Mouse (Mus musculus): ENCODE data around the gene Ffar3.
A peak's percentile ranks its signal among the peaks of the same experiment; 100 is the strongest.

The Ffar3 gene

DNA sequence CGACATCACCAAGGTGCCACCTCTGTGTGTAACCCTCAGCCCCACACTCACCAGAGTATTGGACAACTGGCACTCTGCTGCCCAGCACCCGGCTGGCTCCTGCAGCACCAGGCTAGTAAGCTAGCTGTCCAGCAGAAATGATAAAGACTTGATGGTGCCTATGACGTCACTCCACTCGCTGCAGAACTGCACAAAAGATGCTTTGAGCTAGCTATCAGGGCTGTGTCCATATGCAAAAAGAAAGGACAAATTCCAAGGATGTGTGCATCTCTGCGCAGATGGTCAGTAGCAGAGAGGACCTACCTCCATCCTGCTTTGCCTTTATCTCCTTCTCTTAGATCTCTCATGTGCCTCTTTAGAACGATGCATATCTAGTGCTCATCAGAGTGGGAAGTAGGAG is at the start of gene Ffar3:
TSS of gene Ffar3 (minus strand) at position 101 of the 400 bp plus-strand sequence.
- no peak for DNase-seq

DNA sequence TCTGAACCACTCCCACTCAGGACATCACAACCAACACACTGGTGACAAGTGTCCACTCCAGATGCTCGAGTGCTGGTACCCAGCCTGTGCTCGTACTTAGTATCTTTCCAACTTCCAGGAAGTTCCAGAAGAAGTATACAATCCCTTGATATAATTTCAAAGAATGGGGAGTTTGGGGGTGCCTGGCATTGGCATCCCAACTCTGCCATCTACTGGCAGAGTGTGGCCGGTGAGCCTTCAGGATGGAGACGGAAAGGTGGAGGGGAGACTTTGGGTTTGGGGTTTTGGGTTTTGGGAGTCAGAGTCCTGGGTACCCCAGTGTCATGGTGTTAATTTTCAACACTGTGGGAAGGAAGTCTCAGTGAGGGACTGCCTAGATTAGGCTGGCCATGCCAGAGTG is 48.1 kb upstream of the Ffar3 start:
- peak in 1 of 2 experiments; percentile 29 for DNase-seq

DNA sequence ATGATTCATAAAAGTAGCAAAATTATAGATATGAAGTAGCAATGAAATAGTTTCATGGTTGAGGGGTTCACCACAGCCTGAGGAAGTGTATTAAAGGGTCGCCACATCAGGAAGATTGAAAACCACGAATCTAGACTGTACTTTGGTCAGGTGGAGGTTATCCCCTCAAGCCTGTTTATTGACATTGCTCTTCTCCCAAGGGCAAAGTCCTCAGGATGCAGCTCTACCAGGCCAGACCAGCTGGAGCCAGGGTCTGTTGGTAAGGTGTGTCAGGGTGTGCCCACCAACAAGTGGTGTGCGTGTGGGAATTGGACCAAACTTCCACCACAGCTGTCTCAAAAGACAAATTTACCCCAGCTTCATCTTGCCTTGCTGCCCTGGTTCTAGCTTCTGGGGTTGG is 39.2 kb upstream of the Ffar3 start:
- DNase-seq, result no peak

DNA sequence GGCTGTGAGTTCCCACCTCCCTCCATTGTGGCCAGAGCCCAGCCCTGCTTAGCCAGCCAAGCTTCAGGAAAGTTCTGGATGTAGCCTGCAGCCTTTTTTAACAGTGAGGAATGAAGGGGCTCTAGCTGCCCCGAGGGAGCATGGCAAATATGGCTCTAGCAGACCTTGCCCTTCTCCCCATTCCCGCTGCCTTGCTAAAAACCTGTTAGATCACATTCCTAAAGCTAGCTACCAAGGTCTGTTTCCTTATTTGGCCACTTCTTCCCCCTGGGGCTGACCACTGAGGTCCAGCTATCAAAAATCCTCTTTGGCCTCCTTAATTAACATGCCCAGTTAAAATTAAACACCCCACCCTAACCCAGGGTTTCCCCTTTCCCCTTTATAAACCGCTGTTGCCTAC is 36.5 kb upstream of the Ffar3 start:
- no peak for DNase-seq

DNA sequence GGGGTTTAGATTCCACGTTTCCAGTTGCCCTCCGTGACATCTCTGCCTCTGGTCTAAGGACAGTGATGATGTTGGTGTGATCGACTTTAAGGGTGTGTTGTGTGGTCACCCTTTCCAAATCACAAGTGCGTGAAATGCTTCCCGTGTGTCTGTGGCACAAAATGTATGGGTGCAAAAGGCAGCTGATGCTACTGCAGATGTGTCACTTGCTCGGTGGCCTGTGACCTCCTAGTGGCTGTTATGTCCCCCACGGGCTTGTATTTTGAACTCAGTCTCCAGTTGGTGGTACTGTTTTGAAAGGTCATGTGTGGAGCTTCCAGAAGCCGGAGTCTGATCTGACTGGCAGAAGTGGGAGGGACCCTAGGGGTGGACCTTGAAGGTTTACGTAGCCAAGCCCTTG is 35.8 kb upstream of the Ffar3 start:
- DNase-seq, result no peak

DNA sequence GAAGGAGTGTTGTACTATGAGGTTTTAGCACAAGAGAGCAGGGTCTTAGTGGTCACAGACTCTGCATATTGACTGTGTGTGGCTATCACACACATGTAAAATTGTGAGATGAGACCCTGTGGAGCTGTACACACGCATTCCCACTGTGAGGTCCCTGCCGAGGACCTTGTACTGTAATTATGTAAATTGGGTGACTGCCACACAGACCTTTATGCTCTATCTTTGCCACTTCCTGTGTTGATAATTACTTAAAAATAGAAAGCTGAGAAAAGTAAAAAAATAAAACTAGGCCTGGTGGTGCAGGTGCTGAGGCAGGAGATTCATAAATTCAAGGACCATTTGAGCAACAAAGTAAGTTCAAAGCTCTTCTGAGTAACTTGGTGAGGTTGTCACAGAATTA is 34.7 kb upstream of the Ffar3 start:
- no peak for DNase-seq

DNA sequence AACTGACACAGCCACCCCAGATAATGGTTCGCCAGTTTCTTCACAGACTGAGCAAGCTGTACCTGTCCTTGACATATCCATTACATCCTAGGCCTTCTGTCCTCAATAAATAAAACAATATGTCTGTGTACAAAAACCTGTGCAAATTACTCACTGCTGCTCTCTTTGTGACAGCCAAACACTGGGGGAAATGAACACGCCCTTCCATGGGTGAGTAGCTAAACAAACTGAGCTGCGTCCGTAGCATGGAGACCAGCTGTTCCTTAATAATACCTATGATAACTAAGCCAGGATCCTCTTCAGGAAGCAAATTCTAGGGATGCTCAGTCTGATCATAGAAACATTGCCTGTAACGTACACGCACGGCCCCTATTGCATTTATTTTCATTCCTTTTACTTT is 32.8 kb upstream of the Ffar3 start:
- DNase-seq, result no peak

DNA sequence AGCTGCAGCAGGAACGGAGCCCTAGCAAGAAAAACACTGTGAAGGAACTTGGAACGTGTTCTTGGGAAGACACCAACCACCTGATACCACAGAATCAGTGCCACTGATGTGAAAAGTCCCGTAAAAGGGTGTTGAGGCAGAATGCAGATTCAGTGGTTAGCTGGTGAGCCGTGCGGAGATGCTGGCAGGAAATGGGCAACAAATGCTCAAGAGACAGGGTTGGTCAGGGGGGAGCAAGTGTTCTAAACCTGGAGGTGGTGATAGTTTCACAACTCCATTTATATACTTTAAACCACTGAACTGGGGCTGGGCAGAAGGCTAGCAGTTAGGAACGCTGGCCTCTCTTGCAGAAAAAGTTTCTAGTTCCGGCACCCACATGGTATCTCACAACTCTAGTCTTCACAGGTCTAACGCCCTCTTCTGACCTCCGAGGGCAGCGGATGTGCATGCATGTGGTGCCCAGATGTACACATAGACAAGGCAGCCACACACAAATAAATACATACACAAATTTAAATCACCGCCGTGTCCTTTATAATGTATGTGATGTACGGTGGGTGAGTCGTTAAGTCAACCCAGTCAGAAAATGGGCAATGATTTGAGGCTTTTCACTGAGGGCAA is 31.7 kb upstream of the Ffar3 start:
- peak in 1 of 2 experiments; percentile 37 for DNase-seq

DNA sequence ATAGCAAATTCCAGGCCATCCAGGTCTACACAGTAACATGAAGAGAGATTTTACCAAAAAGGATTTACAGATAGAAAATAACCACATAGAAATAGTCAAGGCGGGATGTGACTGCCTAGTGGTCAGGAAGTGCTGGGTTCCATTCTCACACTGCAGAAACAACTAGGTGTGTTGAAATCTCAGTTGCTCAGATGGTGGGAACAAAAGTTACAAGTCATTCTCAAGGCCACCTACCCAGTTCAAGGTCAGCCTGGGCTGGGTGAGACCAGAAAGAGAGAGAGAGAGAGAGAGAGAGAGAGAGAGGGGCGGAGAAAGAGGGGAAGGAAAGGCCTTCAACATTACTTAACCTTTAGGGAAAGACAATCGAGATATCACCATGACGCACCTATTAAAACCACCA is 30.9 kb upstream of the Ffar3 start:
- DNase-seq, result no peak

DNA sequence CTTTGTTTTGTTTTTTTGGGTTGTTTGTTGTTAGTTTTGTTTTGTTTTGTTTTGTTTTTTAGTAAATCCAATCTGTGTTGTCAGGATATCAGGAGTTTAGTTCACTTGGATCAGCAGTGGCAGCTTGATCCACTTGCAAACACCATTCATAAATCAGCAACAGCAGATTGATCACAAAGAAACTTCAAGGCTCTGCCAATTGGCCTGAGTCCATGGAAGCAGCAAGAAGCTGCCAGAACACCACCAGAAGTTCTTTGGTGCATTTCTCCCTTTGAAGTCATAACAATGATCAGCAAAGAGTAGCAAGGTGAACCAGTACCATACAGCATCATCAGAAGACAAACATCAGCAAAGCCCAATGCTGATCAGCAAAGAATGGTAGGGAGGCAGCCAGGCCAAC is 28.1 kb upstream of the Ffar3 start:
- DNase-seq, result no peak

DNA sequence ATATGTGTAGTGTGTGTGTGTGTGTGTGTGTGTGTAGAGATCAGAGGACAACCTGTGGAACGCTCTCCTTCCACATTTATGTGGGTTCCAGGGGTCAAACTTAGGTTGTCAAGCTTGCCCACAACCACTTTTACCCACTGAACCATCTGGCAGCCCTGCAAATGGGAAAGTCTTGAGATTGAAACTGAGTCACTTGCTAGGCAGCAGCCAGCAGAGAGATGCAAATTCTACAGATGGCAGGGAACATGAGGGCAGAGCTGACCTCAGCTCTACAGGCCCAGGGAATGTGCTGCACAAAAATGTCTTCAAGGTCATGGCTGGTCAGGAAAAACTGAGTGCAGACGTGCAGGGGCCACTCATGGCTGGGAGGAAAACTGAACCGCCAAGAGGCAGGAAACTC is 25.4 kb upstream of the Ffar3 start:
- no peak for DNase-seq

DNA sequence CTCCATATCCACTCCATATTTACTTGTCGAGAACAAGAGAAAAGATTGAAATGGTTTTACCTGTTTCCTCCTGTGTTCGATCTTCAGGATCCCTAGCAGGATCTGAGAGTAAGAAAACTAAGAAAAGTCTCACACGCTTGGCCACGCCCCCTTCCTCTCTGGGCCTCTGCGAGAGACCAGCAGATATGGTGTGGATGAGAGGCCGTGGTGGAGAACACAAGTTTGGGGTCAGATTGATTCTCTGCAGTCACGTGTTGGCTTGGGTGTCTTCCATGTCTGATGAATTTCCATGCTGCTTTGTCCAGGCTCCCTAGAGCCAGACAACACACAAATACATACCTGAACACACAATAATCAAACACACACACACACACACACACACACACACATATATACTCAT is 24.2 kb upstream of the Ffar3 start, which contains the start of gene Cd22:
TSS of gene Cd22 (minus strand) at position 167 of the 400 bp plus-strand sequence.
- no peak for DNase-seq

DNA sequence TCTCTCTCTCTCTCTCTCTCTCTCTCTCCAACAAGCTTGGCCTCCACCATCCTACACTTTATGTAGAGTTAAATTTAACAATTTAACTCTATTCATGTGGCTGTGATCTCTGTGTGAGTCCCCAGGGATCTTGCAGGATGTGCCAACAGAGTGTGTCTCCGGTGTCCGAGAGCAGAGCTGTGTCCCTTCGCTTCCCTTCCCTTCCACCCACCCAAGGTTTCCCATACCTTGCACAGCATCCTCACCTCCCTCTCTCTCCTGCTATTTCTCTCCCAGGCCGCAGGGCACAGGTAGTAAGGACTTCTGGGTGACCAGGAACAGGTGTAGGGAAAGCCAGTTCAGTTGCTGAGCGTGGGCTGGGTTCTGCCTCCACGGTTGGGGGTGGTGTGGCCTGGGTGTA is 23.0 kb upstream of the Ffar3 start:
- no peak for DNase-seq

DNA sequence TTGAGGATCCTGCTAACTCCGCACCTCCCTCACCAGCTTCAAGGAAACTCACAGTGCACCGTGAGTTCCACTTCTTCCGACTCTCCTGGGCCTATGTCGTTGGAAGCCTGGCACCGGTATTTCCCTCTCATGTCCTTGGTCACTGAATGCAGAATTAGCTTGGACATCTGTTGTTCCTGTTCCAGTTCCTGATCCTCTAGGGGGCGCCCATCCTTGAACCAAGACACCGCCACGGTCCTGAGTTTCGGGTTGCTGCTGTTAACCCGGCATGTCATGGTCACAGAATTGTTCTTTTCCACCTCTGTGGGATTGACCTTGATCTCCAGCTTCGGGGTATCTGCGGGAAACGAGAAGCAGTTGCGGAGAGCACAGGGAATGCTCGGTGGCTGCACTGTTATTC is 17.1 kb upstream of the Ffar3 start:
- peak; percentile 58 to 82 for DNase-seq

DNA sequence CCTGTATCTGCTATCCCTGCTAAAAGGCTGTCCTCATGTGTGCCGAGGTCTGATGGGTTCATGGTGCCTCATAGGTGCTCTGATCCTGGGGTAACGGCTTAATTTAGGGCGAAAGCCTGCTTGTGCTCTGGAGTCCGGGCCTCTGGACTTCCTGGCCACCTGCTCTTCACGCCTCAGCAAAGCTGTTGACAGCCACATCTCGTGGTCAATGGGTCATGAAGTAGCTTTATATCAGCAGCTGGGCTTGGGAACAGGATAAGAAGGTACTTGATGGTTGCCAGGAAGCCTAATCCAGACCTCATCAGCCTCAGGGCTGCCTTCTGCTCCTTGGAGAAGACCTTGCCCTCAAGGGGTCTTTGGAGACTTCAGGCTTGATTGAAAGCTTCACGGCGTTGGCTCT is 7.4 kb upstream of the Ffar3 start:
- DNase-seq, result no peak

DNA sequence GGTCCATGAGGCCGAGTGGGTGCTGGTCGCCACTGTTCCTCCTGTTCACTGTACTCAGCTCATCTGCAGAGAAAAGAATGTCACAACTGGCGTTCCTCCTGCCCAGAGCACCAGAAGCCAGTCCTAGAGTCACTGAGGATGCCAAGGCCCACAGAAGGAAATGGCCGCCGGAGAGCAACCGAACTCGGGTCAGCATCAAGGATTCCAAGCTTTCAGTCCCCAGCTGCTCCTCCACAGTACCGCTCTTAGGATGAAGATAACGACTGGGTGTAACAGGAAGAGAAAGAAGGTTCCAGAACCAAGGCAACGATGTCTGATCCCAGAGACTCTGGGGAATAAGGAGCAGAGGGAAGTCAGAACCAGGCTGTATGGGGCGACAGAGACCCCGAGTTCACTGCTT is 5.5 kb upstream of the Ffar3 start, which contains the start of gene Ffar1:
TSS of gene Ffar1 (minus strand) at position 101 of the 400 bp plus-strand sequence.
- no peak for DNase-seq

DNA sequence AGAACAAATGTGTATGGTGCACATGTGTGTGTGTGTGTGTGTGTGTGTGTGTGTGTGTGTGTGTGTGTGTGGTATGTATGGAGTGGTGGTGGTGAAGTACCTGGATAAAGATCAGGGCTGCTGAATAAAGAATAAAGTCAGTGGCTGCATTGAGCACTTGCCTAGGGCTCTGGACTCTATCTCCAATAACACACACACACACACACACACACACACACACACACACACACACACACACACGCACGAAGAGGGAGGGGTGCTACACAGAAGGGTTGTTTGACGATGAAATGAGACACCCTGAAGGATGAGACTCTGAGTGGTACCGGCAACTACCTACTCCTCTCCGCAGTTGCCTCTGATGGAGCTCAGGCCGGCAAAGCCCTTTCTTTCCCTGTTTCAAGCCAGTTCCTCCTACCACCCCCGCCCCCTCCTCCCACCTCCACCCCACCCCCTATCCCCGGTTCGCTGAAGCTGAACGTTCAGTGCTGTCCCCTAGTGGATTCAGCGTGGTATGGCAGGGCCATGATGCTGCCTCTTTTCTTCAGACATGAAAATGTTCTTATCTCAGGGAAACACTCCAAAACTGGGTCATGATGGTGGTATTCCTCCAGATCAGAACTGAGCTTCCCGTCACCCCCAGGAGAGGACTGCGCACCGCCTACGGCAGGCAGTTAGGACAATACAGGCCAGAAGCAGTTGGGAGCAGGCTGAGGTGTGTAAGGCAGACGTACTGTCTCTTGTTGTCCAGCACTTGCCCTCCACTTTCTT is 3.8 kb upstream of the Ffar3 start:
- peak; percentile 48 to 68 for DNase-seq

DNA sequence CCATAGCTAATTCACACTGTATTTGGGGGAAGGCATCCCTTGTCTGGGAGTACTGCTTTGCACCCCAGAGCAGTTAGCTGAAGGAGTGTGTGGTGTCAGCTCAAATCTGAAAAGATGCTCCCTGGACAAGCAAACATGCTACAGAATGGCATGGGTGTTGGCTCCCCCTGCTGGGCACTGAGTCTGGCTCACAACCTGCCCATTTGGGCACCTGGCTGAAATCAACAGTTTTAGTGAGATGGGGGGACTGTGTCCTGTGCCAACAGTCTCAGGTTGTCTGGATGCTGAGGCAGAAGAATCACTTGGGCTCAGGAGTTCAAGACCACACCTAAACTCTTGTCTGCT is 3.3 kb upstream of the Ffar3 start:
- peak; percentile 66 to 80 for DNase-seq

DNA sequence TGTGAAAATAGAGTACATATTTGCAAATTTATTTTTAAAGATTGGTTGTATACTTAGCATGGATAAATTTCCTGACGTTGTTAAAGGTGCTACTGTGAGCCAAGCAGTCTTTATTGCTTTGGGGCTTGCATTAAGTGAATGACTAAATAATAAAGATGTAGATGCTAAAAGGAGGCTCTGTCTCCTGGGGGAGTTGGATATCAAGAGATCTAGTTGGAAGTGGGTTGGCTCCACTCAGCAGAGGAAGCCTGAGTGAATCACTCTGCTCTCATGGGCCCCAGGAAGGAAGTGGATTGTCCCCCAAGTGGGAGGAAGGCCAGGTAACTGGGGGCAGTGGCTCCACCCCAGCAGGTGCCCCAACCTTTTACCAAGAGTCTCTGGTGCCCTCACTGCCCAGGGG is 1.8 kb upstream of the Ffar3 start:
- DNase-seq, result no peak

DNA sequence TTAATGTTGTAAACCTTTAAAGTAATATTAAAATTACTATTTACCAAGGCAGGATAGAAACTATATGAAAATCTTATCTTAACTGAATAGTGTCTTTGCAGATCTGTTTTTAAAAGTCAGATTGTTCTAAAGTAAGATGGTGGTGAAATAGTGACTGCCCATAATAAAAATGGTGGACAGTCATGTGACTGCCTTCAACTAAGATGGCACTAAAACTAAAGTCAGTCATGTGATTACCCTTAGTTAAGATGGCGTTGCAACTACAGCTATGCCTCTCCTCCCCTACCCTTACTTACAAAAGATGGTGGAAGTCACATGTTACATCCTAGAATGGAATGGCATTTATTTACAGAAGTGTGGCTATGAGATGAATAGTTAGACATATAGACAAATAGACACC is 4.6 kb downstream of the Ffar3 start:
- DNase-seq, result no peak

DNA sequence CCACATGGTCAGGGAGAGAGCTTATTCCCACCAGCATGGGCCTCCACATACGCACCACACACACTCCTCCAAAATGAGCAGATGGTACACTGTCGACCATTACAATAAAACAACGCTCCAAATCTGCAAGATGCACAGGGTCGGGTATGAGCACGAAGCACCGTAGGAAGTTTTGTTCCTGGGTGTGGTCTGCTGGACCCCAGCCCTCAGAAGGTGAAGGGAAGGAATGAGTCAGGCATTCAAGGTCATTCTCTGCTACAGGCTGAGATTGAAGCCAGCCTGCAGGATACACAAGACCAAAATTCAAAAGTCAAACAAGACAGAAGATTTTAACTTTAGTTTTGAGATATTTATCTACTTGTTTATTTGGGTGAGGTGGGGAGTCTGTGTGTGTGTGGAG is 8.0 kb downstream of the Ffar3 start:
- DNase-seq, result no peak

DNA sequence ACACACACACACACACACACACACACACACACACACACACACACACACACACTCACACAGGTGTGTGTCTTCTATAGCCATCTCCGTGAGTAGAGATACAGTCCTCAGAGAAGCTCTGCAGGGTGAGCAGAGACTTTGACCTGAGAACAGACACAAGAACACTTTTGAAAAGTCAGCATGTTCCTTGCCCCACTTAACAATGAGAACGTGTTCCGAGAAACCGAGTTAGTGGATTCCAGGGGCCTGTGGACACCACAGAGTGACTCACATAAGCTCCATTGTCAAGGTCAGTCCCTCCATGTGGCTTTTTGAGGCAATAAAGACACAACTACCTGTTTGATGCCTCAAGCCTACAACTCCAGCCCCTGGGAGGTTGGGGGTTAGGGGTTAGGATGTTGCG is 8.6 kb downstream of the Ffar3 start:
- DNase-seq, result no peak

DNA sequence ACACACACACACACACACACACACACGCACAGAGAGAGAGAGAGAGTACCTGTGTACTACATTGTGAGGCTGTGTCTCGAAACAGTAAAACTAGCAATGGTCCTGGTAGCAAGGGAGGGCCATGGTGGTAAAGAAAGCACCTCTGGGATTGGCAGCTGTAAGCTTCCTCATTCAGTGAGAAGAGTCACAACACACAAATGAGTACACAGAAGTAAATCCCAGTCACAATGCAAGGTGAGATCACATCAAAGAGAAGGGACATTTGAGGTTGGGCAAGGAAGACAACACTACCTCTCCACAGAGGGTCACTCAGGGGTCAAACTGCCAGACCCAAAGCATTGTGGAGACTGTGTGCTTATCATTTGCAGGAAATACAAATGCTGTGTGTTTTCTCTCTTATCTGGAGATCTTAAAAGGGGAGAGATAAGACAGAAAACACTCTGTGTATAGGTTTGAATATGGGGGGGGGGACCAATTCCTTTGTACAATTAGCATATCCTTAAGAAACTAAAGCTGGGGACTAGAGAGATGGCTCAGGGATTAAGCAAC is 9.4 kb downstream of the Ffar3 start:
- no peak for DNase-seq

DNA sequence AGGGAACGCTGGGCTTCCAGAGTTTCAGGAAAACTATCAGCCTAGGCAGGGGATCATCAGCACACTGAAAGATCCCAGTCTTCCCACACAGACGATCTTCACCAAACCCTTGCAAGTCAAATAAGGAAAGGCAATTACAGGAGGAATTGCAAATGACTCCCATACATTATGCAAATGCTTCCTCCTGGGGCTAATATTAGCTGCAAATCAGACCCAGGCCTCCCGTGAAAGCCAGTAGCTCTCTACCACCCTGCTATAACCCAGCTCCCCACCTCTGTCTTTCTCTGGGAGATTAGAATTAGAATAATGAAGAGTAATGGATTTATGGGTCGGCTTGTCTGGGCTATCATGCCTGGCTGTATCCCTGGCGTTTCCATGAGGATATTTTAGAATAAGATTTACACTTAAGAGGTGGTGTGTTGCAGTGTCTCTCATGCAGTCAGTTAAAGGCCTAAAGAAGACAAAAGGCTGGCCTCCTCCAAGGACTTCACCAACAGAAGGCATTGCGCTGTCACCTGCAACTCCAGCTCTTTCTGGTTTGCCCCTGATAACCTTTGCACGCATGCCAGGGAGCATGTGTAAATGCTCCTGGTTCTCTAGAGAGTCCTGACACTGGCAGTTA is 11.2 kb downstream of the Ffar3 start:
- DNase-seq, result no peak

Data from lung, postnatal 4 days (tissue).